Mouse (Mus musculus) c-Kit-positive CD71-positive TER-119-positive erythroid progenitor cells, embryonic 14.5 days (primary cell): ENCODE data around the gene 6030452D12Rik.
A peak's percentile ranks its signal among the peaks of the same experiment; 100 is the strongest.

Experiments
- DNase-seq: peaks from one replicate; pipeline ENCODE4 v3.0.0-alpha.2; 2013; ENCODE audit warnings: low spot score

Gene 6030452D12Rik

DNA sequence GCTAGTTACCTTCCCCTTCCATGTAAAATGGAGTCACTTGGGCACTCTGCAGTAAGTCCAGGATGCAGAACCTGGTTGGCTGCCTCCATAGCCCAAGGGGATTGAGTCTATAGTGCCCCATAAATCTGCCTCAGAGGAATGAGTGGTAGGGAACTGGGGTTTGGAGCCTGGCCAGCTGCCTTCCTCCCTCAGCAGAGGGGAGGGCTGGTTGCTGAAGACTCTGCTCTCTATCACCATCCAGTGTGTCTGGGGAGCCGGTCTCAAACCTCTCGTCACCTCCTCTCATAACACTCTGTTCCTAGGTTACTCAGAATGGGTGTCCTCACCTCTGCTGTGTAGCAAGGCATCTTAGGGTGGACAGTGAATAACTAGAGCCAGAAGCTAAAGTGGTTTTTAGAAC is 16.3 kb downstream of the 6030452D12Rik start:
- no peak for DNase-seq

- DNase-seq = no peak
Observed at GRCm38 (mm10) chr8:106518763-106519162, 18.4 kb downstream of the 6030452D12Rik start.

GRCm38 (mm10) chr8:106520578-106520977 is 20.3 kb downstream of the 6030452D12Rik start:
- DNase-seq = no peak

GRCm38 (mm10) chr8:106521845-106522244 is 21.5 kb downstream of the 6030452D12Rik start:
- DNase-seq = no peak

GRCm38 (mm10) chr8:106526725-106527124 is 26.4 kb downstream of the 6030452D12Rik start:
- no peak for DNase-seq

DNA sequence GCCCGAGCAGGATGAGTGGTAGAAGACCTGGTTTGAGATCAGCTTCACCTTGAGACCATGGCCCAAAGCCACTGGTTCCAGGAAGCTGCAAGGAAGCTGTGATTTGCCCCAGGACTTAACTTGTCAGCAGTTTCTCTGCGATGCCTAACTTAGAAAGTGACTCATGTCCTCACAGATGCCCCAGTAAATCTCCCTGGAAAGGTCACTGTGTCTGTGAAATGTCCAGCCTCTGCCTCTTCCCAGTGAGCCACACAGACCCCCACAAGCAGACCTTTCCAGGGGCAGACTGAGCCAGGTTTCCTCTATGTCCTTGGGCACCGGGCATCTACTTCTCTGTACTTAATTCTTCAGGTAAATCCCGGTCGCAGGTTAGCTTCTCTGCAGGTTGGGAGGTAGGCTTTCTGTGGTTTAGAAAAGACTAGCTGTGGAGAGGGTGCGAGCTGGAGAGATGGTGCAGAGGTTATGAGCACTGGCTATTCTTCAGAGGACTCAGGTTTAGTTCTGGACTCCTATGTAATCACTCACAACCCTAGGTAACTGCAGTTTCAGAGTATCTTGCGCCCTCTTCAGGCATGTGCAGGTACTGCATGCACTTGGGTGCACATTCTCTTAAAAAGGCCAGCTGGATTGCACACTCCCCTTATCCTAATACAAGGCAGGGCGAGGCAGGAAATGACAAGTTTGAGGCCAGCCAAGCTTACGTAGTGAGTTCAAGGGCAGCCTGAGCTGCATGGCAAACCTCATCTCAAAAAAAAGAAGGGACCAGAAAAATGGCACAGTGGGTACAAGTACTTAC is 27.1 kb downstream of the 6030452D12Rik start:
- peak; percentile 7 for DNase-seq

GRCm38 (mm10) chr8:106528596-106529249 is 28.4 kb downstream of the 6030452D12Rik start:
- DNase-seq = no peak

- no peak for DNase-seq
Observed at GRCm38 (mm10) chr8:106529885-106530482, 29.7 kb downstream of the 6030452D12Rik start.

DNA sequence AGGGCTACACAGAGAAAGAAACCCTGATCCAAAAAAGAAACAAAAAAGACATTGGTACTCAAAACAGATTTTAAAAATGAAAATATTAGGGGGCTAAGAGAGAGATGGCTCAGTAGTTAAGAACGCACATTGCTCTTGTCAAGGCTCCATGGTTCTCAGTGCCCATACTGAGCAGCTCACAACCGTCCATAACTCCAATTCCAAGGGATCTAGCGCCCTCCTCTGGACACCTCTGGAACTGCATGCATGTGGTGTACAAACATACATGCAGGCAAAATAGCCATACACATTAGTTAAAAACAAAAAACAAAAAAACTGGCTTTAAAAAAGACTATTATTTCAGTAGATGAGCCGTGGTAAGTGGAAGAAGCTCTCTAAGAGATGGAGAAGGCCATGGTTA is 30.2 kb downstream of the 6030452D12Rik start:
- DNase-seq = peak; percentile 10

- DNase-seq = no peak
Observed at GRCm38 (mm10) chr8:106533709-106534108, 33.4 kb downstream of the 6030452D12Rik start.

DNA sequence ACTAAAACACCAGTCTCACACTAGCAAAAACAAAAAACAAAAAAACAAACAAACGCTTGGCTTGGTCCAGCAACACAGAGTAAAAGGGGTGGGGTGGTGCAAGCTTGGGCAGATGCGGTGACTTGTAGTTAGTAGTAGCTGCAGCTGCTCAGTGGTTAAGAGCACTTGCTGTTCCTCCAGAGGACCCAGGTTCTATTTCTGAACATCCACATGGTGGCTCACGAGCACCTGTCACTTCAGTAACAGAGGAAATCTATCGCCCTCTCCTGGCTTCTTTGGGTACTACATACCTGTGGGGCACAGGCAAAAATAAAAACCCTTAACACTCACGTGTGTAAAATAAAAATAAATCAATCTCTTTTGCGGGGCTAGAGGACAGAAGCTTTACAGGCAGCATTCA is 34.1 kb downstream of the 6030452D12Rik start:
- peak; percentile 47 for DNase-seq

DNA sequence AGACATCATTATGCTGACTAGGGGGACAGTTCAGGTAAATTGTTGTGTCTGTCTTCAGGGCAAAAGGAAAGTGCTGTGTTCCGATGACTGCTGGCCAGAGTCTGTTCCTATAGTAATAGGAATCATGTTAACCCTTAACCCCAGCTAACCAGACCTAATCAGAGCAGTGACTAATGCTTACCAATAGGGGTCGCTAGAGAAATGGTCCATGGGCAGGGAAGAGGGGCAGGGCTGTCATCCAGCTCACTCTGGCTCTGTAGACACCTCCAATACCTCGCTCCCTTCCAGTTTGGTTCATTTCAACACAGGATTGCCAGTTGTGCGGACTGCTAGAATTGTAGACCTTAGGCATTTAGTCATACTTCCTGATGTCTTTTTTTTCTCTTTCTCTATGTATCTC is 35.1 kb downstream of the 6030452D12Rik start:
- DNase-seq = no peak

GRCm38 (mm10) chr8:106539193-106539592 is 38.9 kb downstream of the 6030452D12Rik start:
- DNase-seq = no peak

GRCm38 (mm10) chr8:106541002-106541401 is 40.7 kb downstream of the 6030452D12Rik start:
- DNase-seq = no peak

GRCm38 (mm10) chr8:106543043-106543442 is 42.7 kb downstream of the 6030452D12Rik start:
- DNase-seq = no peak

DNA sequence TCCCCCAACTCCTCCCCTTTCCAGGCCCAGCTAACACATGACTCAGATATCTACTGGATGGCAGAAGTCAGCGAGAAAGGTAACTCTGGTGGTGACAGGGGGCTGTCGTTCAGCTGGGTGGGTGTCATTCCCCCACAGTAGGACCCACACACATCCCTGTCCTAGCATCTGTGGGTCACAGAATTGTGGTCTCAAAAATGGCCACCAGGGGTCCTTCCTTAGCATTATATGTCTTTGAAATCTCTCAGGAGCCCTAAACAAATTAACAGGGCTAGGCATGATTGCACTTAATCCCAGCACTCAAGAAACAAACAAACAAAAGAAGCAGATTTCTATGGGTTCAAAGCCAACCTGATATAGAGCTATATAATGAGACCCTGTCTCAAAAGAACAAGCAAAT is 44.8 kb downstream of the 6030452D12Rik start:
- DNase-seq = no peak

- DNase-seq = no peak
Observed at GRCm38 (mm10) chr8:106546746-106547145, 46.4 kb downstream of the 6030452D12Rik start.

DNA sequence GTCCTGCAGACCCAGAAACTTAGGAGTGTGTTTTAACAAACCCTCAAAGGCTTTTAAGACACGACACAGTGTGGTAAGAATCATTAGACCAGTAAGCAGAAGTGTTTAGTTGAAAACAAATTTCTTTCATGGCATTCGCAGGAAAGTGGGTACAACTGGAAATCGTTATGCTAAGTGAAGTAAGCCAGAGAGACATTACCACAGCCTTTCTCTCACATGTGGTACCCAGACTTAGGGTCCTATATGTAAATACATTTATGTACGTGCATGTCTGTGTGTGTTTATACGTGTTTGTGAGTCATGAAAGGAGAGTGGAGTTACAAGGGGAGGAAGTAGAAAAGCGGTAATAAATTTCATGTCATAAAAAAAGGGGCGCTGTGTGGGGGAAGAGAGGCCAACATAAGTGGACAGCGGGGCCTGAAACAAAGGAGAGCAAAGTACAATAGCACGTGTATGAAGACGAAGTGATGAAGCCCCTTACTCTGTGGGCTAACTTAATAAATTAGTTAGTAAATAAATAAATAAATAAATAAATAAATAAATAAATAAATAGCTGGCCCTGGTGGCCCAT is 48.1 kb downstream of the 6030452D12Rik start:
- DNase-seq = no peak

GRCm38 (mm10) chr8:106550906-106551305 is 50.6 kb downstream of the 6030452D12Rik start:
- DNase-seq = no peak

- no peak for DNase-seq
Observed at GRCm38 (mm10) chr8:106554011-106554410, 53.7 kb downstream of the 6030452D12Rik start.

- DNase-seq = no peak
Observed at GRCm38 (mm10) chr8:106556068-106556645, 55.8 kb downstream of the 6030452D12Rik start.
